Mouse (Mus musculus): ENCODE data around the gene Nlrp4c.

- TF ChIP-seq CTCF (IDR thresholded peaks at IDR 0.05; ENCODE audit: borderline replicate concordance, insufficient read depth, low read depth, low read length) = no peak
- TF ChIP-seq POLR2A (IDR thresholded peaks at IDR 0.05; ENCODE audit: borderline replicate concordance, insufficient read depth, low read length) = no peak
Observed at GRCm38 (mm10) chr7:6143991-6144531, 99.1 kb downstream of the Nlrp4c start.
